Mouse (Mus musculus): ENCODE measurements around the gene Pkig. TPM values are rescaled to one million over a fixed set of nuclear protein-coding genes. Genes with fewer than 3 reads are reported as not detected.

Gene Pkig
- polyA plus RNA-seq, 1 experiment from 2014 or later: 122 TPM

DNA sequence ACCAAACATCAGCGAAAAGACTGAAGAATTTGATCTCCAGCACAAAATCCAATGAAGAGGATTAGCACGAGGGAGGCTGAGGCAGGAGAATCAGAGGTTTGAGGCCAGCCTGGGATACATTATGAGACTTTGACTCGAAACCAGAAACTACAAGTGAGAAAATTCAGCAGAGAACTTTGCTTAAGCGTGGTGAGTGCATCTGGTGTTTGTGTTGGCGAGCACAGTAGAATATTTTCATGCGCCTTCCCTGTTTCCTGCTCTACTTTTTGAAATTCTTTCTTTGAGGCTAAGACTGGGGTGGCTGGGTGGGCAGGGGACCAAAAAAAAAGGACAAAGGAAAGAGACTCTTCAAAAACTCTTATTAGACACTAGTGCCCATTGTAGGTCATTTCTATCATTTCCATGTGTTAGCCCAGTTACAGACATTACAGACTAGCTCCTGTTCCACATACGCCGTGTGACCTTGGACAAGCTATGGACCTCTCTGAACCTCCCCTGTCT lies 53.2 kb downstream of the Pkig start:
- no peak for ATAC-seq (ENCODE audit: low read depth)

DNA sequence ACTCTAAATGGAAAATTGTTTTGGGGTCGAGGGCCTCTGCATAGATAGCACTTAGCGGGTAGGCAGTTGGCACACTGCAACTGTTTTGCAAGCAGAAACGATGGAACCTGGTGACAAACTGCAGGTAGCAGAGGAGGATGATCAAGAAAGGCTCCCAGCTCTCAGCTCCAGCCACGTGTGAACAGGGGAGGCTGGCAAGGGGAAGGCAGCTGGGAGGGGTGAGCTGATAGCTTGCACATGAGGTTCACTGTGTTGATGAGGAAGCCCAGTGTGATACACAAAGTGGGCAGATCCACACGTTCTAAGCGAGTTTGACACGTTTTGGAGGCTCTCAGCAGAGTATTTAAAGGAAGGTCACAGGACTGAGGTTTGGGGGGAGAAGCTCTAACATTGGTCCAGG lies 54.3 kb downstream of the Pkig start:
- no peak for DNase-seq
- H3K4me3 ChIP-seq (replicated peaks): no peak overlapping the region
- no peaks in the 10 kb centered on the region for H3K9me3 ChIP-seq (replicated peaks)
- ATAC-seq (ENCODE audit: low read depth): no peak
- WGBS (ENCODE audit: insufficient replicate concordance): 36% methylated on average over 7 of the region's 7 CpGs
- H3K4me2 ChIP-seq: no peak overlapping the region
- 0 out of 2 replicates have a peak overlapping the region, but pooled peaks have one; percentile 29 for H3K9ac ChIP-seq
- peaks cover 75% of the 10 kb centered on the region for H3K4me1 ChIP-seq (replicated peaks)
- H3K36me3 ChIP-seq: peaks cover 14% of the 10 kb centered on the region; the same call in 1 of the 2 replicates
- no peaks in the 10 kb centered on the region for H3K27me3 ChIP-seq
- H3K27ac ChIP-seq: peak overlapping the region; percentile 67; the same call in 1 of the 2 replicates

More for the DNA sequence above, 53.2 kb downstream of the Pkig start:
- Histone ChIP-seq H3K27ac (no peak overlapping the region), H3K36me3 (peaks cover 12% of the 10 kb centered on the region; the same call in 1 of the 2 replicates), H3K9ac (no peak overlapping the region), H3K4me2 (no peak overlapping the region), H3K27me3 (no peaks in the 10 kb centered on the region), H3K4me3 (replicated peaks) (no peak overlapping the region), H3K4me1 (replicated peaks) (peaks cover 70% of the 10 kb centered on the region), H3K9me3 (replicated peaks) (no peaks in the 10 kb centered on the region)
- 84% methylated on average over 8 of the region's 8 CpGs for WGBS (ENCODE audit: insufficient replicate concordance)
- no peak for DNase-seq

DNA sequence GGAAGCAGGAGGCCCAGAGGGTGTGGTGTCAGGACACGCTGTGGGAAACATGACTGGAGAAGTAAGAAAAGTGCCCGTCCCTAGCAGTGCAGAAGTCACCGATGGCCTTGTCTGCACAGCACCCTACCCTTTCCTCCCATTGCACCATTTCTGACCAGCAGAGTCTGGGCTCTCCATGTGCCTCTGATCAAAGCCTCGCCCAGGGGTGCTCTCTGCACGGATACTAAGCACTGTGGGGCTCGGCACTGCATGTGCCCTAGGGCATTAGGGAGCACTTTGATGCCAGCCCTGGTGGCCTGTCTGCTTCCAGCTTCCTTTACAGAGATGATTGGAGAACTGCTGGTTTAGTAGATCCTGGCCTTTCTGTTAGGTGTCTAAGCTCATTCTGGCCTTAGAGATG lies 54.7 kb downstream of the Pkig start:
- Histone ChIP-seq H3K27me3 (no peaks in the 10 kb centered on the region), H3K36me3 (peaks cover 14% of the 10 kb centered on the region; the same call in 1 of the 2 replicates), H3K27ac (peak overlapping the region; percentile 67), H3K4me2 (no peak overlapping the region), H3K4me3 (replicated peaks) (no peak overlapping the region), H3K9me3 (replicated peaks) (no peaks in the 10 kb centered on the region), H3K9ac (peak overlapping the region; percentile 29; the same call in 1 of the 2 replicates), H3K4me1 (replicated peaks) (peaks cover 73% of the 10 kb centered on the region)
- no peak for DNase-seq
- 72% methylated on average over 6 of the region's 6 CpGs for WGBS (ENCODE audit: insufficient replicate concordance)
- ATAC-seq (ENCODE audit: low read depth): no peak; the same call in 1 of the 2 replicates

DNA sequence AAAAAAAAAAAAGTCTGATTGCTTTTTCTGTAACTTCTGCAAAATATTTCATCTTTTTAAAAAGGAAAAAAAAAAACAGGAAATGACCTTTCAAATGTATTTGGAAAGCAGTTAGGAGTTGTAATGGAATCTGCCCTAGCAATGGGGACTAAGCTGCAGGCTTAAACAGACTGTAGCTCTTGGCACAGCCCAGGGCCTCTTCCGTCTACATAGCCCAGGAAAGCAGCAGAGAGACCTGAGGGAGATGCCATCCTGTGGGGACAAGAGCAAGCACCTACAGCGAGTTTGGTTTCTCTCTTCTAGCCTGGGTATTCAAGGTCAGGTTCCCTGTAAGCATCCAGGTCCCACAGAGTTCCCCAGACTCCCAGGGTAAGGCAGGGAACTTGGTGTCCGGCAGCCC lies 55.2 kb downstream of the Pkig start:
- H3K4me1 ChIP-seq (replicated peaks): peaks cover 68% of the 10 kb centered on the region
- peak overlapping the region; percentile 14; the same call in 1 of the 2 replicates for H3K27ac ChIP-seq
- no peaks in the 10 kb centered on the region for H3K27me3 ChIP-seq
- H3K36me3 ChIP-seq: peaks cover 14% of the 10 kb centered on the region; the same call in 1 of the 2 replicates
- DNase-seq: no peak
- no peak overlapping the region for H3K9ac ChIP-seq
- no peak overlapping the region for H3K4me3 ChIP-seq (replicated peaks)
- no peaks in the 10 kb centered on the region for H3K9me3 ChIP-seq (replicated peaks)
- no peak overlapping the region for H3K4me2 ChIP-seq
- WGBS (ENCODE audit: insufficient replicate concordance): 68% methylated on average over 3 of the region's 3 CpGs
- ATAC-seq (ENCODE audit: low read depth): no peak

DNA sequence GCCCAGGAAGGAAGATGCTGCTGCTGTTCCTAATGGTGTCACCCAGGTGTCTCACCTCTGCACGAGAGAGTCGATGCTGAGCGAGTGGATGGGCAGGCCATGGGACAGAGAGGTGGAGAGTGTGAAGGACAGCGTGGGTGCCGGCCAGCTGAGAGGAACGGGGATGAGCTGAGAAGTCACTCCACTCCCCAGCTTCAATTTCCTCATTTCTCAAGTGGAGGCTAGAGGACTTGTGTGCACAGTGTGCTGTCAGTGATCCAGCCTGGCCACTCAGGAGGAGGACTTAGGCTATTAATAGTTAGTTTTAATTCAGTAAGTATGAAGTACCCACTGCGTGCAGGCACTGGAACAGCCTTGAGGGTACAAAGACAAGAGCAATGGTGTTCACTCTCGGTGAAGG lies 58.3 kb downstream of the Pkig start:
- peaks cover 16% of the 10 kb centered on the region for H3K36me3 ChIP-seq
- no peaks in the 10 kb centered on the region for H3K9me3 ChIP-seq (replicated peaks)
- no peak overlapping the region for H3K4me2 ChIP-seq
- H3K27ac ChIP-seq: 0 out of 2 replicates have a peak overlapping the region, but pooled peaks have one; percentile 11
- no peak for ATAC-seq (ENCODE audit: low read depth)
- WGBS (ENCODE audit: insufficient replicate concordance): 70% methylated on average over 8 of the region's 8 CpGs
- no peak overlapping the region for H3K9ac ChIP-seq
- no peak for DNase-seq
- peaks cover 56% of the 10 kb centered on the region for H3K4me1 ChIP-seq (replicated peaks)
- H3K4me3 ChIP-seq (replicated peaks): no peak overlapping the region
- no peaks in the 10 kb centered on the region for H3K27me3 ChIP-seq

DNA sequence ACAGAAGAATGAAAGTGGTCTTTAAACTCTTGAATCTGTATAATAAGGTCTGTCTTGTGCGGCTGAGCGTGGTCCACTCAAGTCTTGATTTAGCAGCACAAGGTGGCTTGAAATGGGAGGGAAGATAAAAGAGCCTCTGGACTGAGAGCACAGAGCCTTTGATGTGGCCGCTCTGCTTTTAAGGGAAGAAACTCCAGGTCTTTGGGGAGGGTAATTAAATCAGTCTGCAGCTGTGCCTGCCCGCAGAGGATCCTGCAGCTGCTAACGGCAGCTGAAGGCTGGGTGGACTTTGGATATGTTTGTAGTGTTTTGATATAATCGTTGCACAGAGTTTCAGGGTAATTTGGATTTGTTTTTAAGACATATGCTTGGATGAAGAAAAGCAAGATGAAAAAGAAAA lies 58.7 kb downstream of the Pkig start:
- Histone ChIP-seq H3K27me3 (no peaks in the 10 kb centered on the region), H3K9ac (no peak overlapping the region), H3K4me3 (replicated peaks) (no peak overlapping the region), H3K36me3 (peaks cover 16% of the 10 kb centered on the region), H3K4me1 (replicated peaks) (peaks cover 52% of the 10 kb centered on the region), H3K4me2 (no peak overlapping the region), H3K9me3 (replicated peaks) (no peaks in the 10 kb centered on the region), H3K27ac (0 out of 2 replicates have a peak overlapping the region, but pooled peaks have one; percentile 11)
- DNase-seq: no peak
- ATAC-seq (ENCODE audit: low read depth): no peak
- 65% methylated on average over 6 of the region's 6 CpGs for WGBS (ENCODE audit: insufficient replicate concordance)

DNA sequence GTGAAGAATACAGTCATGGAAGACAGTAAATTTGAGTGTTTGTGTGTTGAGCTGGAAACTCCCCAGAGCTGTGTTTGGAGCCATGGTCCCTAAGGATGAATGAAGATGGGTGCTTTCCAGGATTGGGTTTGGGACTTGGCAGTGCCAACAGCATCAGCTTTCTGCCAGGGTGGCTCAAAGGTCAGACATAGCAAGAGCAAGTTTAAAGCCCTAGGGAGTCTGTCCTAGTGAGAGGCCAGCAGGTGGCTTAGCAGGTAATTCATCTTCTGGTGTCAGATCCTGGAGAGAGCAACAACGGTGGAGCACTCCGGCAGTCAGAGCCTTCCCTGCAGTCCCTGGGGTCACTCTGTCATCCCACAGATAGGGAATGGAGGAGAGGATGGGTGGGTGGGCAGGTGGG lies 60.3 kb downstream of the Pkig start:
- Histone ChIP-seq H3K9me3 (replicated peaks) (no peaks in the 10 kb centered on the region), H3K4me3 (replicated peaks) (no peak overlapping the region), H3K4me1 (replicated peaks) (peaks cover 39% of the 10 kb centered on the region), H3K36me3 (peaks cover 28% of the 10 kb centered on the region), H3K27me3 (no peaks in the 10 kb centered on the region), H3K9ac (0 out of 2 replicates have a peak overlapping the region, but pooled peaks have one; percentile 31), H3K27ac (peak overlapping the region; percentile 48; the same call in 1 of the 2 replicates), H3K4me2 (0 out of 2 replicates have a peak overlapping the region, but pooled peaks have one; percentile 37)
- DNase-seq (no peak), ATAC-seq (ENCODE audit: low read depth) (no peak)
- WGBS (ENCODE audit: insufficient replicate concordance): 56% methylated on average over 2 of the region's 2 CpGs

DNA sequence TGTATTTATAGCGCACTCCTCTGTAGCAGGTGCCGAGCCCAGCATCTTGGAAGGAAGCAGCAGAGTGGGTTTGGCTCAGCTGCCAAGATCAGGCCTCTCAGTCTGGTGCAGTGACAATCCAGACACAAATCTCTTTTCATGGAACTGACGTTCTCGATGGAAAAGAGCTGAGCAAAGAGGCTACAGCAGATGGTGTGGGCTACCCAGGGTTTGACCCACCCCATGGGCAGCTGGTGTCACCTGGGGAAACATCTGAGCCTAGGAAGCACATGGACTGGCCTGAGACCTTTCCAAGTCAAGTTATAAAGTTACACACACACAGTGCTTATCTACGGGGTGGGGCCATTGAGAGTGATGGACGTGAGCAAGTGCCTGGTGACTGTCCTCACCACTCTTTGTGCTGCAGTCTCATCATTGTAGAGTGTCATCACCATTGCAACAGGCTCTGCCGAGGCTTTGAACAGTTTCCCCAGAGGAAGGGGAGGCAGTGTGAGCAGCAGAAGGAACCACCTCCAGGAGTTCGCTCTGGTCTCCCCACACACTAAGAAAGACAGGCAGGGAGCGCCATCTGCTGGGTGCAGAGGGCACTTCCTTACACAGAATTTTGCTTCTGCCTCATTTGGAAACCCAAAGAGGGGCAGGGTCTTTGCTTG lies 60.9 kb downstream of the Pkig start:
- no peaks in the 10 kb centered on the region for H3K9me3 ChIP-seq (replicated peaks)
- H3K4me2 ChIP-seq: peak overlapping the region; percentile 37
- peaks cover 39% of the 10 kb centered on the region for H3K4me1 ChIP-seq (replicated peaks)
- H3K27ac ChIP-seq: peak overlapping the region; percentile 48; the same call in 1 of the 2 replicates
- H3K4me3 ChIP-seq (replicated peaks): peak overlapping the region; percentile 17
- peak; percentile 68 for DNase-seq
- 31% methylated on average over 9 of the region's 9 CpGs for WGBS (ENCODE audit: insufficient replicate concordance)
- H3K36me3 ChIP-seq: peaks cover 33% of the 10 kb centered on the region
- H3K27me3 ChIP-seq: no peaks in the 10 kb centered on the region
- 0 out of 2 replicates have a peak overlapping the region, but pooled peaks have one; percentile 31 for H3K9ac ChIP-seq
- ATAC-seq (ENCODE audit: low read depth): peak; percentile 82

DNA sequence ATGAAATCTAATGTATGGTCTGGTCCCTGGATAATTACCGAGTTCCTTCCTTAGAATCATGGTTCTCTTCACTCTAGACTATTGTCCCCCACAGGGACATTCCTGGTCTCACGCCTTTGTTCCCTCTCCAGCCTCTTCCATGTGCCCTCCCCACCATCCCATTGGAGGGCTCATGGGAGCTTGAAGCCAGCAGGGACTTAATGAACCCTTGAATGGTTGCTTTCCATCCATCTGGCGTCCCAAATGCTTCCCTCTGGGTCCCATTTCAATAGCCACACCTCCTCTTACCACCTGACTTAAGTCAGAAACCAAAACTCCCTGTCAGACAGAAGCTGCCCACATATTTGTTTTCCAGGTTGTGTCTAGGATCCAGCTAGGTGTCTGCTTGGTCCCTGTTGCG lies 61.4 kb downstream of the Pkig start:
- Histone ChIP-seq H3K36me3 (peaks cover 38% of the 10 kb centered on the region), H3K9me3 (replicated peaks) (no peaks in the 10 kb centered on the region), H3K4me3 (replicated peaks) (no peak overlapping the region), H3K9ac (no peak overlapping the region), H3K27me3 (no peaks in the 10 kb centered on the region), H3K4me1 (replicated peaks) (peaks cover 38% of the 10 kb centered on the region), H3K27ac (no peak overlapping the region), H3K4me2 (no peak overlapping the region)
- DNase-seq (no peak), ATAC-seq (ENCODE audit: low read depth) (0 out of 2 replicates have a peak, but pooled peaks have one; percentile 6)
- 42% methylated on average over 4 of the region's 4 CpGs for WGBS (ENCODE audit: insufficient replicate concordance)

DNA sequence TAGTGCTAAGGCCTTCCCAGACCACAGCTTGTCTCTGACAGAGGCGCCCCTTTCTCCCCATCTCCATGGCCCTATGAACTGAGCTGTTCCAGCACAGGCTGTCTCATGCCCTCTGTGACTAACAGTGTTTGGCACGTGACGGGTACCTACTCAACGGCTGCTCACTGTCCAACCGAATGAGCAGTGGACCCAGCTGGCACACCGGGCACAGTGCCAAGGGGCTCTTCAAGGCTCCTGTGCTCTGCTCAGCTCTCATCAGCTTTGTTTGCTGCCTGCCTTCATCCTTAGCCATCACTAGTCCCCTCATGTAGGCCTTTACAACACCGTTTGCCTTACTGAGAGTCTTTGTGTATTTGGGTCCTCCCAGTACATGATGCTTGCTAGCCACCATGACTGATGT lies 64.4 kb downstream of the Pkig start:
- Histone ChIP-seq H3K9me3 (replicated peaks) (no peaks in the 10 kb centered on the region), H3K27me3 (no peaks in the 10 kb centered on the region), H3K4me3 (replicated peaks) (no peak overlapping the region), H3K27ac (no peak overlapping the region), H3K4me2 (no peak overlapping the region), H3K4me1 (replicated peaks) (peaks cover 20% of the 10 kb centered on the region), H3K36me3 (peaks cover 59% of the 10 kb centered on the region), H3K9ac (no peak overlapping the region)
- ATAC-seq (ENCODE audit: low read depth): no peak
- 89% methylated on average over 7 of the region's 7 CpGs for WGBS (ENCODE audit: insufficient replicate concordance)
- no peak for DNase-seq

DNA sequence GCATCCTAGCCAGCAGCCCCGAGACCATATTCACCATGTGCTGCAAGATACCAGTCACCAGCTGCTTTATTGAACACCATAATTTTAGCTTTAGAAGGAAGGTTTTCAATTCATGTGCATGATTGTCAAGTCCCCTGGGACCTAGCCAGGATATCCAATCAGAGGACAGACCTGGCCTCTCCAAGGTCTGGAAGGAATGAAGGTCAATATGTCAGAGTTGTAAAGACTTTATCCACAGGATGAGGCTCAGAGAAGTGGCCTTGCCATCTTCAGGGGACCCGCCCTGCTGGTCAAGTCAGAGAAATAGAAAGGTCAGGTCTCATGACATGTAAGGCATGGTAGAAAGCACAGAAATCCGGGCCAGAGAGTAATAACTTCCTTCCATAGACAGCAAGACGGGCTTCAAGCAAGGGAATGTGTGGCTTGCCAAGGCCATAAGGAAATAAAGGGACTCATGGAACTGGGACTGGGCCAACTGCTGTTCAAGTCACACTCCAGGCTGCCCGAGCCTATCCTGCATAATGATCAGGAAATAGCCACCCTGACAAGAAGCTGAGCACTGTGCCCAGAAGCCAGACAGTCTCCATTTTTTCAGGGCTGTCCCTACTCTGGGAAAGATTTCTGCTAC lies 68.7 kb downstream of the Pkig start:
- H3K4me1 ChIP-seq (replicated peaks): peaks cover 7% of the 10 kb centered on the region
- no peak for ATAC-seq (ENCODE audit: low read depth)
- H3K9me3 ChIP-seq (replicated peaks): no peaks in the 10 kb centered on the region
- H3K27ac ChIP-seq: no peak overlapping the region
- H3K4me3 ChIP-seq (replicated peaks): no peak overlapping the region
- no peak overlapping the region for H3K9ac ChIP-seq
- no peaks in the 10 kb centered on the region for H3K27me3 ChIP-seq
- H3K36me3 ChIP-seq: peaks cover 69% of the 10 kb centered on the region
- no peak for DNase-seq
- WGBS (ENCODE audit: insufficient replicate concordance): 66% methylated on average over 5 of the region's 5 CpGs
- no peak overlapping the region for H3K4me2 ChIP-seq

Measured in liver, embryonic 13.5 days (tissue).